Mouse (Mus musculus): ENCODE measurements at regions not wholly inside any gene's neighbourhood (a gene's known extent, or its start where the extent isn't known, plus 50 kb on each side); places are given as distances from the start of the nearest gene placed in this dataset.

GRCm38 (mm10) chr12:79969346-79970226, 143.2 kb downstream of the Zfp36l1 start:
- Histone ChIP-seq H3K9ac (no peak overlapping the region; the same call in 1 of the 2 replicates), H3K4me1 (replicated peaks) (peaks cover 56% of the 10 kb centered on the region), H3K27me3 (0 out of 2 replicates have a peak, but pooled peaks cover 4% of the 10 kb centered on the region), H3K27ac (peak overlapping the region; percentile 83), H3K4me2 (no peak overlapping the region), H3K9me3 (no peaks in the 10 kb centered on the region), H3K36me3 (no peaks in the 10 kb centered on the region), H3K4me3 (no peak overlapping the region)
- ATAC-seq (ENCODE audit: low FRiP score) = peak; percentile 44
- 77% methylated on average over 3 of the region's 3 CpGs for WGBS

- no peak for ATAC-seq (ENCODE audit: low FRiP score)
- H3K9me3 ChIP-seq = no peaks in the 10 kb centered on the region
- no peak overlapping the region for H3K4me3 ChIP-seq
- 0 out of 2 replicates have a peak, but pooled peaks cover 4% of the 10 kb centered on the region for H3K27me3 ChIP-seq
- H3K36me3 ChIP-seq = no peaks in the 10 kb centered on the region
- peaks cover 52% of the 10 kb centered on the region for H3K4me1 ChIP-seq (replicated peaks)
- no peak overlapping the region for H3K9ac ChIP-seq
- 61% methylated on average over 3 of the region's 3 CpGs for WGBS
- H3K4me2 ChIP-seq = no peak overlapping the region
- 0 out of 2 replicates have a peak overlapping the region, but pooled peaks have one; percentile 83 for H3K27ac ChIP-seq
Observed at GRCm38 (mm10) chr12:79968676-79969075, 144.1 kb downstream of the Zfp36l1 start.

- no peaks in the 10 kb centered on the region for H3K9me3 ChIP-seq
- no peak overlapping the region for H3K4me2 ChIP-seq
- no peaks in the 10 kb centered on the region for H3K36me3 ChIP-seq
- H3K4me1 ChIP-seq (replicated peaks) = peaks cover 52% of the 10 kb centered on the region
- H3K9ac ChIP-seq = no peak overlapping the region
- no peak for ATAC-seq (ENCODE audit: low FRiP score)
- 87% methylated on average over 11 of the region's 11 CpGs for WGBS
- 0 out of 2 replicates have a peak, but pooled peaks cover 4% of the 10 kb centered on the region for H3K27me3 ChIP-seq
- H3K4me3 ChIP-seq = no peak overlapping the region
- no peak overlapping the region for H3K27ac ChIP-seq
Observed at GRCm38 (mm10) chr12:79967491-79968255, 145.1 kb downstream of the Zfp36l1 start.

GRCm38 (mm10) chr12:79966621-79967490, 146.0 kb downstream of the Zfp36l1 start:
- Histone ChIP-seq H3K4me2 (no peak overlapping the region), H3K4me1 (replicated peaks) (peaks cover 49% of the 10 kb centered on the region), H3K9ac (no peak overlapping the region), H3K36me3 (no peaks in the 10 kb centered on the region), H3K27me3 (0 out of 2 replicates have a peak, but pooled peaks cover 4% of the 10 kb centered on the region), H3K4me3 (no peak overlapping the region), H3K27ac (no peak overlapping the region; the same call in 1 of the 2 replicates), H3K9me3 (no peaks in the 10 kb centered on the region)
- ATAC-seq (ENCODE audit: low FRiP score) = no peak
- WGBS = 65% methylated on average over 12 of the region's 12 CpGs

- H3K9ac ChIP-seq = peak overlapping the region; percentile 80; the same call in 1 of the 2 replicates
Observed at GRCm38 (mm10) chr12:79966289-79966615, 146.6 kb downstream of the Zfp36l1 start.

GRCm38 (mm10) chr12:79965471-79966288, 147.1 kb downstream of the Zfp36l1 start:
- Histone ChIP-seq H3K36me3 (no peaks in the 10 kb centered on the region), H3K9me3 (no peaks in the 10 kb centered on the region), H3K9ac (peak overlapping the region; percentile 80), H3K27me3 (0 out of 2 replicates have a peak, but pooled peaks cover 4% of the 10 kb centered on the region), H3K4me2 (peak overlapping the region; percentile 63), H3K27ac (peak overlapping the region; percentile 76), H3K4me3 (peak overlapping the region; percentile 45), H3K4me1 (replicated peaks) (peaks cover 37% of the 10 kb centered on the region)
- WGBS = 3% methylated on average over 46 of the region's 46 CpGs
- ATAC-seq (ENCODE audit: low FRiP score) = peak; percentile 82

More at GRCm38 (mm10) chr12:79966289-79966615, 146.6 kb downstream of the Zfp36l1 start:
- no peaks in the 10 kb centered on the region for H3K36me3 ChIP-seq
- no peaks in the 10 kb centered on the region for H3K9me3 ChIP-seq
- peak overlapping the region; percentile 45; the same call in 1 of the 2 replicates for H3K4me3 ChIP-seq
- H3K27ac ChIP-seq = peak overlapping the region; percentile 76
- WGBS = 58% methylated on average over 6 of the region's 6 CpGs
- 0 out of 2 replicates have a peak, but pooled peaks cover 4% of the 10 kb centered on the region for H3K27me3 ChIP-seq
- ATAC-seq (ENCODE audit: low FRiP score) = no peak
- H3K4me1 ChIP-seq (replicated peaks) = peaks cover 43% of the 10 kb centered on the region
- peak overlapping the region; percentile 63 for H3K4me2 ChIP-seq

- Histone ChIP-seq H3K4me1 (replicated peaks) (peaks cover 17% of the 10 kb centered on the region), H3K9me3 (no peaks in the 10 kb centered on the region), H3K4me2 (no peak overlapping the region), H3K27me3 (0 out of 2 replicates have a peak, but pooled peaks cover 4% of the 10 kb centered on the region), H3K4me3 (no peak overlapping the region), H3K9ac (no peak overlapping the region), H3K36me3 (no peaks in the 10 kb centered on the region), H3K27ac (no peak overlapping the region)
- ATAC-seq (ENCODE audit: low FRiP score) = no peak
- 75% methylated on average over 9 of the region's 9 CpGs for WGBS
Observed at GRCm38 (mm10) chr12:79963443-79964025, 149.3 kb downstream of the Zfp36l1 start.

GRCm38 (mm10) chr12:79962649-79963236, 150.1 kb downstream of the Zfp36l1 start:
- 0 out of 2 replicates have a peak, but pooled peaks cover 4% of the 10 kb centered on the region for H3K27me3 ChIP-seq
- H3K4me3 ChIP-seq = no peak overlapping the region
- H3K27ac ChIP-seq = no peak overlapping the region
- WGBS = 95% methylated on average over 11 of the region's 11 CpGs
- peaks cover 15% of the 10 kb centered on the region for H3K4me1 ChIP-seq (replicated peaks)
- no peak for ATAC-seq (ENCODE audit: low FRiP score)
- no peak overlapping the region for H3K4me2 ChIP-seq
- H3K9ac ChIP-seq = no peak overlapping the region
- H3K36me3 ChIP-seq = no peaks in the 10 kb centered on the region
- H3K9me3 ChIP-seq = no peaks in the 10 kb centered on the region

- Histone ChIP-seq H3K36me3 (no peaks in the 10 kb centered on the region), H3K27ac (no peak overlapping the region), H3K4me2 (no peak overlapping the region), H3K4me3 (no peak overlapping the region), H3K4me1 (replicated peaks) (peaks cover 15% of the 10 kb centered on the region), H3K9ac (no peak overlapping the region), H3K27me3 (no peaks in the 10 kb centered on the region), H3K9me3 (no peaks in the 10 kb centered on the region)
- ATAC-seq (ENCODE audit: low FRiP score) = no peak
- 91% methylated on average over 4 of the region's 4 CpGs for WGBS
Observed at GRCm38 (mm10) chr12:79961881-79962280, 150.9 kb downstream of the Zfp36l1 start.

- 93% methylated on average over 6 of the region's 6 CpGs for WGBS
- H3K27ac ChIP-seq = no peak overlapping the region
- ATAC-seq (ENCODE audit: low FRiP score) = no peak
- H3K27me3 ChIP-seq = no peaks in the 10 kb centered on the region
- H3K9me3 ChIP-seq = no peaks in the 10 kb centered on the region
- no peak overlapping the region for H3K4me3 ChIP-seq
- no peaks in the 10 kb centered on the region for H3K36me3 ChIP-seq
- no peak overlapping the region for H3K4me2 ChIP-seq
- no peak overlapping the region for H3K9ac ChIP-seq
- peaks cover 12% of the 10 kb centered on the region for H3K4me1 ChIP-seq (replicated peaks)
Observed at GRCm38 (mm10) chr12:79961076-79961475, 151.7 kb downstream of the Zfp36l1 start.

Measured in hindbrain, embryonic 13.5 days (tissue).